Mouse (Mus musculus) G1E (cell line): ENCODE measurements around the gene Rpl39l. TPM values are rescaled to one million over a fixed set of nuclear protein-coding genes. Genes with fewer than 3 reads are reported as not detected.

Source experiments
- ATAC-seq: 2 replicates; pipeline ENCODE4 v1.8.0; 2016; ENCODE audit warnings: mild to moderate bottlenecking; ENCODE audit not compliant: insufficient number of reproducible peaks, poor library complexity, low FRiP score, severe bottlenecking; ENCODE audit errors: extremely low read depth
- DNase-seq: peaks from one replicate; pipeline ENCODE4 v3.0.0; 2012; ENCODE audit warnings: low spot score
- H3K27me3 ChIP-seq: 2 replicates; pipeline ENCODE4 v1.6.1; 2012; ENCODE audit warnings: mild to moderate bottlenecking, low read length, inconsistent platforms; ENCODE audit not compliant: insufficient read depth
- H3K36me3 ChIP-seq: replicated peaks from 2 replicates; pipeline ENCODE3; 2012; ENCODE audit warnings: mild to moderate bottlenecking, inconsistent platforms
- H3K4me1 ChIP-seq: 2 replicates; pipeline ENCODE4 v1.6.1; 2012; ENCODE audit warnings: low read depth, low read length, inconsistent platforms, mixed read lengths; ENCODE audit not compliant: insufficient read depth
- H3K4me3 ChIP-seq: 2 replicates; pipeline ENCODE4 v1.5.1; 2012; ENCODE audit warnings: low read depth, mild to moderate bottlenecking, inconsistent platforms, low read length, moderate library complexity, mixed read lengths
- H3K9me3 ChIP-seq: replicated peaks from 2 replicates; pipeline ENCODE4 v1.6.1; 2012; ENCODE audit warnings: inconsistent platforms
- CTCF ChIP-seq: IDR thresholded peaks from 2 replicates; pipeline ENCODE4 v1.5.1; 2012; ENCODE audit warnings: low read depth, low read length, inconsistent platforms, mixed read lengths
- GATA1 ChIP-seq: IDR thresholded peaks from 2 replicates; pipeline ENCODE4 v1.6.1; 2012; ENCODE audit warnings: borderline replicate concordance, low read length, inconsistent platforms, mixed read lengths
- GATA2 ChIP-seq: IDR thresholded peaks from 2 replicates; pipeline ENCODE4 v1.6.1; 2012; ENCODE audit warnings: low read depth, low read length, inconsistent platforms, borderline replicate concordance
- POLR2AphosphoS5 ChIP-seq: IDR thresholded peaks from 2 replicates; pipeline ENCODE4 v1.6.1; 2012; ENCODE audit warnings: low read depth, low read length, inconsistent platforms; ENCODE audit not compliant: insufficient replicate concordance
- TAL1 ChIP-seq: conservative IDR thresholded peaks from 2 replicates; pipeline ENCODE4 v1.6.1; 2012; ENCODE audit warnings: low read depth, low read length, inconsistent platforms, mixed read lengths
- polyA plus RNA-seq: library from polyadenylated mRNA; stranded (reverse); fragments of >175 nt; gene quantifications from 2 replicates; pipeline ENCODE4 v1.2.3, GENCODE M21; 2012
- total RNA-seq, 2 experiments: library from RNA; stranded (forward) in 1 of 2; stranded (reverse) in 1 of 2; fragments of 200-1000 nt in 1 of 2; fragments of >200 nt in 1 of 2; fragmentation: Nextera tagmentation in 1 of 2; gene quantifications; 2 replicates each; pipeline ENCODE4 v1.2.3; 2014 to 2017

Rpl39l gene
- not detected in 2 replicates for total RNA-seq (2014; fragmentation: Nextera tagmentation)
- 0.49 TPM in 1 of 2 replicates, not detected in the other for total RNA-seq (2017)
- polyA plus RNA-seq = not detected in 2 replicates

- H3K9me3 ChIP-seq = no peaks in the 10 kb centered on the region
- TF ChIP-seq POLR2AphosphoS5 (no peak), CTCF (no peak), GATA1 (no peak), TAL1 (no peak), GATA2 (no peak)
- no peaks in the 10 kb centered on the region for H3K27me3 ChIP-seq
- no peaks in the 10 kb centered on the region for H3K36me3 ChIP-seq
- no peaks in the 10 kb centered on the region for H3K4me1 ChIP-seq
- ATAC-seq (no peak), DNase-seq (no peak)
- no peak within 1 kb of the TSS for H3K4me3 ChIP-seq
Observed at GRCm38 (mm10) chr16:10170005-10170404, at the start of gene Rpl39l. Rpl39l (plus strand) TSS chr16:10170226.

- Histone ChIP-seq H3K9me3 (peaks cover 5% of the 10 kb centered on the region), H3K4me3 (no peak overlapping the region), H3K4me1 (no peaks in the 10 kb centered on the region), H3K27me3 (no peaks in the 10 kb centered on the region), H3K36me3 (no peaks in the 10 kb centered on the region)
- no peak for TF ChIP-seq CTCF
- no peak for TF ChIP-seq TAL1
- no peak for TF ChIP-seq GATA2
- no peak for TF ChIP-seq GATA1
- no peak for TF ChIP-seq POLR2AphosphoS5
- DNase-seq (no peak), ATAC-seq (no peak)
Observed at GRCm38 (mm10) chr16:10127586-10127985, 42.4 kb upstream of the Rpl39l start.

GRCm38 (mm10) chr16:10129052-10129911, 40.7 kb upstream of the Rpl39l start:
- Histone ChIP-seq H3K9me3 (no peaks in the 10 kb centered on the region), H3K4me3 (no peak overlapping the region), H3K4me1 (no peaks in the 10 kb centered on the region), H3K27me3 (no peaks in the 10 kb centered on the region), H3K36me3 (no peaks in the 10 kb centered on the region)
- no peak for ATAC-seq
- TF ChIP-seq GATA2 = no peak
- TF ChIP-seq CTCF = no peak
- TF ChIP-seq POLR2AphosphoS5 = no peak
- TF ChIP-seq TAL1 = no peak
- TF ChIP-seq GATA1 = no peak
- no peak for DNase-seq

- H3K4me3 ChIP-seq = no peak overlapping the region
- no peak for DNase-seq
- H3K27me3 ChIP-seq = no peaks in the 10 kb centered on the region
- TF ChIP-seq CTCF = no peak
- TF ChIP-seq GATA2 = no peak
- TF ChIP-seq GATA1 = no peak
- TF ChIP-seq TAL1 = no peak
- TF ChIP-seq POLR2AphosphoS5 = no peak
- H3K9me3 ChIP-seq = no peaks in the 10 kb centered on the region
- H3K4me1 ChIP-seq = no peaks in the 10 kb centered on the region
- no peak for ATAC-seq
- no peaks in the 10 kb centered on the region for H3K36me3 ChIP-seq
Observed at GRCm38 (mm10) chr16:10143166-10143565, 26.9 kb upstream of the Rpl39l start.

- TF ChIP-seq TAL1 = no peak
- no peak for TF ChIP-seq CTCF
- no peak for TF ChIP-seq POLR2AphosphoS5
- no peak for TF ChIP-seq GATA2
- no peak for TF ChIP-seq GATA1
- H3K4me1 ChIP-seq = no peaks in the 10 kb centered on the region
- DNase-seq = no peak
- no peak for ATAC-seq
- no peaks in the 10 kb centered on the region for H3K9me3 ChIP-seq
- no peaks in the 10 kb centered on the region for H3K36me3 ChIP-seq
- H3K4me3 ChIP-seq = no peak overlapping the region
- no peaks in the 10 kb centered on the region for H3K27me3 ChIP-seq
Observed at GRCm38 (mm10) chr16:10147401-10147800, 22.6 kb upstream of the Rpl39l start.

- ATAC-seq (no peak), DNase-seq (no peak)
- Histone ChIP-seq H3K4me1 (no peaks in the 10 kb centered on the region), H3K4me3 (no peak overlapping the region), H3K27me3 (no peaks in the 10 kb centered on the region), H3K36me3 (no peaks in the 10 kb centered on the region), H3K9me3 (no peaks in the 10 kb centered on the region)
- TF ChIP-seq POLR2AphosphoS5 (no peak), CTCF (no peak), GATA2 (no peak), GATA1 (no peak), TAL1 (no peak)
Observed at GRCm38 (mm10) chr16:10169123-10169905, 712 bp upstream of the Rpl39l start.
